8 mouse cellular contexts compared by ENCODE assay signal in genomic region chr7:12922729-12923128, GRCm38 (mm10). TPM values are rescaled to one million over a fixed set of nuclear protein-coding genes. Genes with fewer than 3 reads are reported as not detected.
DNase-seq lines count a peak whose midpoint lies in the region; ATAC-seq and TF ChIP-seq lines count a peak whose summit lies in the region.

No protein-coding gene starts in this region.

- H3K9me3 ChIP-seq in heart, embryonic 13.5 days, result no peaks in the 10 kb centered on the region
- no peaks in the 10 kb centered on the region for H3K9me3 ChIP-seq in E14TG2a.4 (ENCODE audit: low read length)
- H3K9me3 ChIP-seq in forebrain, embryonic 14.5 days (replicated peaks; ENCODE audit: control insufficient read depth, low read length), result no peaks in the 10 kb centered on the region
- H3K9me3 ChIP-seq in liver, embryonic 16.5 days (replicated peaks; ENCODE audit: control insufficient read depth, low read length), result no peaks in the 10 kb centered on the region

- peak overlapping the region; percentile 99 for H3K4me2 ChIP-seq in heart, embryonic 13.5 days
- peak overlapping the region; percentile 98 for H3K4me2 ChIP-seq in forebrain, embryonic 14.5 days (ENCODE audit: low read length)
- peak overlapping the region; percentile 81 for H3K4me2 ChIP-seq in liver, embryonic 16.5 days (ENCODE audit: low read depth, low read length)

- no peak for TF ChIP-seq CTCF in E14TG2a.4 (conservative IDR thresholded peaks at IDR 0.05; ENCODE audit: low read length)

- H3K36me3 ChIP-seq in heart, embryonic 13.5 days, result peaks cover 45% of the 10 kb centered on the region
- H3K36me3 ChIP-seq in E14TG2a.4 (ENCODE audit: insufficient read depth, low read length), result peaks cover 47% of the 10 kb centered on the region
- peaks cover 43% of the 10 kb centered on the region for H3K36me3 ChIP-seq in forebrain, embryonic 14.5 days (ENCODE audit: control insufficient read depth, insufficient read depth, low read length)
- H3K36me3 ChIP-seq in liver, embryonic 16.5 days (ENCODE audit: control insufficient read depth, insufficient read depth), result peaks cover 35% of the 10 kb centered on the region

- peak overlapping the region; percentile 52; the same call in 1 of the 2 replicates for H3K27ac ChIP-seq in heart, embryonic 13.5 days (replicated peaks)
- H3K27ac ChIP-seq in forebrain, embryonic 14.5 days (ENCODE audit: low read depth, low read length), result no peak overlapping the region
- H3K27ac ChIP-seq in liver, embryonic 16.5 days (ENCODE audit: low read length), result peak overlapping the region; percentile 63

- H3K4me3 ChIP-seq in heart, embryonic 13.5 days, result peak overlapping the region; percentile 98
- H3K4me3 ChIP-seq in E14TG2a.4 (replicated peaks; ENCODE audit: low read length), result peak overlapping the region; percentile 98
- peak overlapping the region; percentile 92 for H3K4me3 ChIP-seq in forebrain, embryonic 14.5 days (ENCODE audit: low read depth, low read length)
- peak overlapping the region; percentile 95 for H3K4me3 ChIP-seq in liver, embryonic 16.5 days (ENCODE audit: low read depth, low read length)

- peak overlapping the region; percentile 96 for H3K9ac ChIP-seq in heart, embryonic 13.5 days
- peak overlapping the region; percentile 83 for H3K9ac ChIP-seq in forebrain, embryonic 14.5 days (ENCODE audit: low read length)
- peak overlapping the region; percentile 82 for H3K9ac ChIP-seq in liver, embryonic 16.5 days (ENCODE audit: low read depth, low read length)

- intact Hi-C loops in heart, postnatal 10 days (cut with DNase I), result loop anchor here (2.0 to 5.0 kb wide), 3 partner anchors 26 to 115 kb away; partner anchors contain the start of gene Ube2m
- intact Hi-C loops in gastrocnemius, postnatal 36 days (cut with DNase I), result loop anchor here (2.0 kb wide), 1 partner anchor 26 kb away; no protein-coding TSS in a partner anchor

- no peak for ATAC-seq in heart, embryonic 13.5 days (ENCODE audit: extremely low read depth, insufficient number of reproducible peaks, low FRiP score, low TSS enrichment)
- no peak for ATAC-seq in forebrain, embryonic 14.5 days
- no peak for ATAC-seq in liver, embryonic 16.5 days (ENCODE audit: low read depth)
- no peak for ATAC-seq in activated CD4-positive, CD25-positive, alpha-beta regulatory T cell, adult 4 months

- peaks cover 3% of the 10 kb centered on the region; the same call in 1 of the 2 replicates for H3K27me3 ChIP-seq in heart, embryonic 13.5 days (replicated peaks)
- peaks cover 2% of the 10 kb centered on the region for H3K27me3 ChIP-seq in E14TG2a.4 (ENCODE audit: insufficient read depth, low read length)
- peaks cover 7% of the 10 kb centered on the region; the same call in 1 of the 2 replicates for H3K27me3 ChIP-seq in forebrain, embryonic 14.5 days (replicated peaks; ENCODE audit: control insufficient read depth, insufficient read depth, low read length)
- H3K27me3 ChIP-seq in liver, embryonic 16.5 days (ENCODE audit: control insufficient read depth, insufficient read depth, low read depth, low read length), result peaks cover 1% of the 10 kb centered on the region; the same call in 1 of the 2 replicates

- WGBS in heart, embryonic 13.5 days, result 2% methylated on average over 8 of the region's 8 CpGs
- 4% methylated on average over 8 of the region's 8 CpGs for WGBS in forebrain, embryonic 14.5 days
- under 1% methylated on average over 8 of the region's 8 CpGs for WGBS in liver, embryonic 16.5 days (ENCODE audit: insufficient replicate concordance)

- peaks cover 25% of the 10 kb centered on the region for H3K4me1 ChIP-seq in heart, embryonic 13.5 days
- H3K4me1 ChIP-seq in E14TG2a.4 (replicated peaks; ENCODE audit: low read depth, low read length), result peaks cover 58% of the 10 kb centered on the region
- H3K4me1 ChIP-seq in forebrain, embryonic 14.5 days (ENCODE audit: control insufficient read depth, insufficient read depth, low read length), result peaks cover 7% of the 10 kb centered on the region
- H3K4me1 ChIP-seq in liver, embryonic 16.5 days (ENCODE audit: control insufficient read depth, low read depth, low read length), result peaks cover 20% of the 10 kb centered on the region

- DNase-seq in heart, postnatal 10 days, result no peak
- no peak for DNase-seq in forebrain, embryonic 14.5 days (ENCODE audit: low spot score)
- no peak for DNase-seq in urinary bladder, postnatal 36 days (ENCODE audit: low spot score in 2 of 2)
- DNase-seq in gastrocnemius, postnatal 36 days, result no peak

RNA-seq across cellular contexts. Expression of gene Rps5, which starts 0.6 kb away (rescaled TPM):
- 564 and 647 TPM in 2 replicates for polyA plus RNA-seq in heart, embryonic 13.5 days (2015; fragmentation: Nextera tagmentation; extraction: Ambion mirVana)
- 100 to 1,000 TPM; 740 to 748 TPM for total RNA-seq in heart, postnatal 10 days (2021)
- polyA plus RNA-seq in forebrain, embryonic 14.5 days (2014; fragmentation: Nextera tagmentation; extraction: Ambion mirVana), result 740 and 1,089 TPM in 2 replicates
- 473 and 517 TPM in 2 replicates for polyA plus RNA-seq in liver, embryonic 16.5 days (2015; fragmentation: Nextera tagmentation; extraction: Ambion mirVana)
- total RNA-seq in gastrocnemius, postnatal 36 days (2021), result 100 to 1,000 TPM; 473 to 557 TPM
- 1,000 to 10,000 TPM; 2,813 to 3,009 TPM for polyA plus RNA-seq in activated CD4-positive, CD25-positive, alpha-beta regulatory T cell, adult 4 months (2017; shearing (Covaris generic))

RNA-seq across cellular contexts. Expression of gene Rnf225, which starts 4.5 kb away (rescaled TPM):
- polyA plus RNA-seq in heart, embryonic 13.5 days (2015; fragmentation: Nextera tagmentation; extraction: Ambion mirVana), result 0.63 and 0.70 TPM in 2 replicates
- total RNA-seq in heart, postnatal 10 days (2021), result under 1 TPM; 0.36 to 0.37 TPM
- 0.48 and 0.57 TPM in 2 replicates for polyA plus RNA-seq in forebrain, embryonic 14.5 days (2014; fragmentation: Nextera tagmentation; extraction: Ambion mirVana)
- polyA plus RNA-seq in liver, embryonic 16.5 days (2015; fragmentation: Nextera tagmentation; extraction: Ambion mirVana), result 0.07 and 0.09 TPM in 2 replicates
- under 1 TPM; 0.22 to 0.51 TPM for total RNA-seq in gastrocnemius, postnatal 36 days (2021)
- not detected for polyA plus RNA-seq in activated CD4-positive, CD25-positive, alpha-beta regulatory T cell, adult 4 months (2017; shearing (Covaris generic))

RNA-seq across cellular contexts. Expression of gene Zscan22, which starts 25.1 kb away (rescaled TPM):
- 10.4 and 11.1 TPM in 2 replicates for polyA plus RNA-seq in heart, embryonic 13.5 days (2015; fragmentation: Nextera tagmentation; extraction: Ambion mirVana)
- total RNA-seq in heart, postnatal 10 days (2021), result 1 to 10 TPM; 5.5 to 6.8 TPM
- polyA plus RNA-seq in forebrain, embryonic 14.5 days (2014; fragmentation: Nextera tagmentation; extraction: Ambion mirVana), result 15.4 and 16.3 TPM in 2 replicates
- 3.3 and 3.9 TPM in 2 replicates for polyA plus RNA-seq in liver, embryonic 16.5 days (2015; fragmentation: Nextera tagmentation; extraction: Ambion mirVana)
- 1 to 10 TPM; 2.4 to 2.8 TPM for total RNA-seq in gastrocnemius, postnatal 36 days (2021)
- polyA plus RNA-seq in activated CD4-positive, CD25-positive, alpha-beta regulatory T cell, adult 4 months (2017; shearing (Covaris generic)), result 10 to 100 TPM in 1 of 2 experiments, 1 to 10 TPM in 1; 6.6 to 10.9 TPM

RNA-seq across cellular contexts. Expression of gene Zfp128, which starts 41.8 kb away (rescaled TPM):
- polyA plus RNA-seq in heart, embryonic 13.5 days (2015; fragmentation: Nextera tagmentation; extraction: Ambion mirVana), result 2.3 and 3.2 TPM in 2 replicates
- total RNA-seq in heart, postnatal 10 days (2021), result 1 to 10 TPM; 3.6 to 4.8 TPM
- 8.9 and 10.5 TPM in 2 replicates for polyA plus RNA-seq in forebrain, embryonic 14.5 days (2014; fragmentation: Nextera tagmentation; extraction: Ambion mirVana)
- 0.54 and 0.55 TPM in 2 replicates for polyA plus RNA-seq in liver, embryonic 16.5 days (2015; fragmentation: Nextera tagmentation; extraction: Ambion mirVana)
- 1 to 10 TPM; 1.3 to 2.0 TPM for total RNA-seq in gastrocnemius, postnatal 36 days (2021)
- 1 to 10 TPM in 1 of 2 experiments, under 1 TPM in 1; 0.84 to 2.4 TPM for polyA plus RNA-seq in activated CD4-positive, CD25-positive, alpha-beta regulatory T cell, adult 4 months (2017; shearing (Covaris generic))

RNA-seq across cellular contexts. Expression of gene Zfp324, which starts 42.9 kb away (rescaled TPM):
- 5.9 and 6.0 TPM in 2 replicates for polyA plus RNA-seq in heart, embryonic 13.5 days (2015; fragmentation: Nextera tagmentation; extraction: Ambion mirVana)
- 1 to 10 TPM; 4.0 to 7.4 TPM for total RNA-seq in heart, postnatal 10 days (2021)
- polyA plus RNA-seq in forebrain, embryonic 14.5 days (2014; fragmentation: Nextera tagmentation; extraction: Ambion mirVana), result 10.1 and 11.4 TPM in 2 replicates
- 2.4 and 2.6 TPM in 2 replicates for polyA plus RNA-seq in liver, embryonic 16.5 days (2015; fragmentation: Nextera tagmentation; extraction: Ambion mirVana)
- 1 to 10 TPM; 1.7 to 2.2 TPM for total RNA-seq in gastrocnemius, postnatal 36 days (2021)
- 1 to 10 TPM; 2.4 to 3.4 TPM for polyA plus RNA-seq in activated CD4-positive, CD25-positive, alpha-beta regulatory T cell, adult 4 months (2017; shearing (Covaris generic))
